Mouse (Mus musculus): ENCODE data around the gene Dcaf6.

GRCm38 (mm10) chr1:165394836-165395235 lies 65.4 kb downstream of the Dcaf6 start:
- TF ChIP-seq CTCF (IDR thresholded peaks at IDR 0.05; ENCODE audit: low read depth) = no peak
- TF ChIP-seq EP300 (IDR thresholded peaks at IDR 0.05; ENCODE audit: low read depth) = peak; percentile 65

Measured in liver, postnatal 0 days (tissue).